Mouse (Mus musculus) E14TG2a.4 (cell line): ENCODE data around the gene Atp13a4.

Source experiments
- CTCF ChIP-seq: conservative IDR thresholded peaks from 2 replicates; pipeline ENCODE4 v1.5.1; 2014; ENCODE audit warnings: low read length
- POU5F1 ChIP-seq: IDR thresholded peaks from 2 replicates; pipeline ENCODE4 v1.6.1; 2014; ENCODE audit warnings: low read length, borderline replicate concordance

- TF ChIP-seq CTCF (no peak), POU5F1 (no peak)
Observed at GRCm38 (mm10) chr16:29441405-29441985, 103.2 kb downstream of the Atp13a4 start.
